Mouse (Mus musculus) B cell, adult (primary cell): ENCODE data around the gene Haus6. TPM values are rescaled to one million over a fixed set of nuclear protein-coding genes. Genes with fewer than 3 reads are reported as not detected.

Source experiments
- total RNA-seq: library from RNA; stranded (reverse); gene quantifications from 4 replicates; pipeline ENCODE4 v1.2.4, GENCODE M21; 2023; ENCODE audit not compliant: inconsistent age

Gene Haus6
- 20.4 to 24.2 TPM (median 23.0 TPM) in 4 replicates for total RNA-seq

GRCm38 (mm10) chr4:86611524-86612288, at the start of gene Haus6:
Haus6 (minus strand) TSS chr4:86612055.

GRCm38 (mm10) chr4:86575283-86575983, 36.4 kb downstream of the Haus6 start, which contains the start of gene Rraga:
Rraga (plus strand) TSS chr4:86575668.

GRCm38 (mm10) chr4:86558228-86558627, 53.6 kb downstream of the Haus6 start, which contains the start of gene Saxo1:
Saxo1 (minus strand) TSS chr4:86558328.

Other genes with a start within 250 kb of the Haus6 start
- gene Saxo1, start 53.7 kb downstream of the Haus6 start, total RNA-seq, result not detected in 4 replicates
- 93.2 to 102 TPM (median 96.9 TPM) in 4 replicates for gene Rraga, start 36.4 kb downstream of the Haus6 start, total RNA-seq
- gene Plin2, start 58.0 kb upstream of the Haus6 start, total RNA-seq, result 7.1 to 13.1 TPM (median 10.5 TPM) in 4 replicates
- 15.2 to 20.4 TPM (median 17.1 TPM) in 4 replicates for gene Dennd4c, start 136.5 kb upstream of the Haus6 start, total RNA-seq
- 1,621 to 1,710 TPM (median 1,685 TPM) in 4 replicates for gene Rps6, start 245.4 kb upstream of the Haus6 start, total RNA-seq